Mouse (Mus musculus): Measurements from ENCODE around the gene Tmem63b. TPM values are rescaled to one million over a fixed set of nuclear protein-coding genes. Genes with fewer than 3 reads are reported as not detected.

The Tmem63b gene
- total and polyA plus RNA-seq, 3 experiments = 12.3 to 37.9 TPM; not detected in 1

DNA sequence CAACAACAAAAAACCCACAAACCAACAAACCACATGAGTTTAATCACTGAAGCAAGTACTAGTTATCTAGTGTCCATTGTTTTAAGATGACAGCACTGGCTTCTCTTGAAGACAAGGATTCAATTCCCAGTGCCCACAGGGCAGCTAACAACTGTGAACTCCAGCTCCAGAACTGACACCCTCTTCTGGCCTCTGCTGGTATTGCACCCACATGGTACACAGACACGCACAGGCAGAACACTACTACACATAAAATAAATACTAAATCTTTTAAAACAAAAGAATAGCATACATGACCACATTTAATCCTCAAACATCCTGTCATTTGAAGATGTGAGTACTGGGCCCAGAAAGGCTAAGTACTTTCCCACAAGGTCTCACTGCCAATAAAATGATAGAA is 5.1 kb downstream of the Tmem63b start:
- Histone ChIP-seq H3K4me3 (ENCODE audit: control insufficient read depth in 1 of 2, insufficient read depth in 1 of 2, low read depth in 2 of 2, low read length in 2 of 2) (no peak overlapping the region), H3K36me3 (ENCODE audit: control insufficient read depth in 1 of 2, insufficient read depth in 2 of 2, low read length in 2 of 2) (peaks cover 0 to 5% of the 10 kb centered on the region in 2 experiments), H3K27me3 (ENCODE audit: control insufficient read depth in 1 of 2, insufficient read depth in 2 of 2, low read length in 2 of 2) (no peaks in the 10 kb centered on the region), H3K27ac (ENCODE audit: control insufficient read depth, low read depth, low read length) (no peak overlapping the region), H3K9ac (ENCODE audit: control insufficient read depth, low read depth, low read length, poor library complexity, severe bottlenecking) (no peak overlapping the region), H3K9me3 (replicated peaks; ENCODE audit: insufficient read depth, low read length) (no peaks in the 10 kb centered on the region), H3K79me2 (ENCODE audit: control insufficient read depth, insufficient read depth, low read length, poor library complexity) (peaks cover 18% of the 10 kb centered on the region), H3K4me1 (ENCODE audit: control insufficient read depth in 1 of 2, insufficient read depth in 2 of 2, low read length in 2 of 2) (peaks cover 0 to 11% of the 10 kb centered on the region in 2 experiments; a peak in 2 of 4 replicates)
- no peak for TF ChIP-seq POLR2A (IDR thresholded peaks at IDR 0.05; ENCODE audit: control insufficient read depth in 1 of 2, insufficient read depth in 1 of 2, low read depth in 1 of 2, low read length in 2 of 2, poor library complexity in 1 of 2)
- no peak for TF ChIP-seq RAD21 (IDR thresholded peaks at IDR 0.05; ENCODE audit: low read depth, low read length)
- no peak for TF ChIP-seq E2F4 (IDR thresholded peaks at IDR 0.05; ENCODE audit: borderline replicate concordance, low read depth, low read length)
- no peak for TF ChIP-seq SMC3 (IDR thresholded peaks at IDR 0.05; ENCODE audit: low read depth, low read length)
- TF ChIP-seq CTCF (IDR thresholded peaks at IDR 0.05 in 2 of 3, conservative IDR thresholded peaks at IDR 0.05 in 1 of 3; ENCODE audit: control insufficient read depth in 1 of 3, insufficient read depth in 1 of 3, low read depth in 2 of 3, low read length in 3 of 3, poor library complexity in 1 of 3, severe bottlenecking in 1 of 3) = peak; percentile 52 to 69 (median 57)
- DNase-seq (ENCODE audit: low read depth, low spot score) = peak; percentile 66

- H3K27ac ChIP-seq (ENCODE audit: control insufficient read depth, low read depth, low read length) = no peak overlapping the region
Observed at GRCm38 (mm10) chr17:45680391-45680980, 6.2 kb downstream of the Tmem63b start.

DNA sequence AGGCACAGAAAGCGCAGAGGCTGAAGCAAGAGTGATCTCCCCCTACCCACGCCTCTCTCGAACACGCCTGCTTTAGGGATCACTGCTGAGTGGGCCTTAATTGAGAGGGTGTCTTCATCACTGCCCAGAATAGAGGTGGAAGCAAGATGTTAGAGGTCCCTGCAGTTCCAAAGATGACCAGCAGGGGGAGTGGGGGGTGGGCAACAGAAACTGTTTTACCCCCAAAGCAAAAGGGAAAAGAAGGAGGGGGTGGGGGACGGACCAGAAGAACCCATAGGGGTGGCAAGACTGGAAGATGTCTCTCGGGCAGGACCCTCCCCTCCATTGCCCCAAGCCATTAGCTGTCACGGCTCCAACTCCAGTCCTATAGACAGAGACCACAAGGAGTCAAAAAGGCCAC is 8.6 kb downstream of the Tmem63b start:
- Histone ChIP-seq H3K9me3 (replicated peaks; ENCODE audit: insufficient read depth, low read length) (no peaks in the 10 kb centered on the region), H3K36me3 (ENCODE audit: control insufficient read depth in 1 of 2, insufficient read depth in 2 of 2, low read length in 2 of 2) (no peaks in the 10 kb centered on the region; a peak in 2 of 4 replicates), H3K4me1 (ENCODE audit: control insufficient read depth in 1 of 2, insufficient read depth in 2 of 2, low read length in 2 of 2) (no peaks in the 10 kb centered on the region), H3K9ac (ENCODE audit: control insufficient read depth, low read depth, low read length, poor library complexity, severe bottlenecking) (no peak overlapping the region), H3K4me3 (ENCODE audit: control insufficient read depth in 1 of 2, insufficient read depth in 1 of 2, low read depth in 2 of 2, low read length in 2 of 2) (no peak overlapping the region), H3K27ac (ENCODE audit: control insufficient read depth, low read depth, low read length) (no peak overlapping the region), H3K27me3 (ENCODE audit: control insufficient read depth in 1 of 2, insufficient read depth in 2 of 2, low read length in 2 of 2) (no peaks in the 10 kb centered on the region), H3K79me2 (ENCODE audit: control insufficient read depth, insufficient read depth, low read length, poor library complexity) (no peaks in the 10 kb centered on the region; the same call in 1 of the 2 replicates)
- TF ChIP-seq KAT2A (conservative IDR thresholded peaks at IDR 0.05; ENCODE audit: low read depth, low read length) (no peak), GATA1 (IDR thresholded peaks at IDR 0.05; ENCODE audit: low read depth, low read length) (no peak), SMC3 (IDR thresholded peaks at IDR 0.05; ENCODE audit: low read depth, low read length) (peak; percentile 73), CHD2 (IDR thresholded peaks at IDR 0.05; ENCODE audit: low read length) (no peak), RAD21 (IDR thresholded peaks at IDR 0.05; ENCODE audit: low read depth, low read length) (peak; percentile 43), POLR2AphosphoS2 (IDR thresholded peaks at IDR 0.05; ENCODE audit: low read length) (no peak), CTCF (IDR thresholded peaks at IDR 0.05 in 2 of 3, conservative IDR thresholded peaks at IDR 0.05 in 1 of 3; ENCODE audit: control insufficient read depth in 1 of 3, insufficient read depth in 1 of 3, low read depth in 2 of 3, low read length in 3 of 3, poor library complexity in 1 of 3, severe bottlenecking in 1 of 3) (peak; percentile 79 to 93 (median 81)), GABPA (IDR thresholded peaks at IDR 0.05; ENCODE audit: low read depth, low read length) (no peak), MAZ (IDR thresholded peaks at IDR 0.05; ENCODE audit: low read depth, low read length) (0 out of 2 replicates have a peak, but pooled peaks have one; percentile 30), POLR2AphosphoS5 (IDR thresholded peaks at IDR 0.05; ENCODE audit: borderline replicate concordance, low read depth, low read length) (no peak), HCFC1 (IDR thresholded peaks at IDR 0.05; ENCODE audit: low read depth, low read length) (no peak), POLR2A (IDR thresholded peaks at IDR 0.05; ENCODE audit: control insufficient read depth in 1 of 2, insufficient read depth in 1 of 2, low read depth in 1 of 2, low read length in 2 of 2, poor library complexity in 1 of 2) (no peak), ZC3H11A (IDR thresholded peaks at IDR 0.05; ENCODE audit: low read depth, low read length) (peak; percentile 21; the same call in 1 of the 2 replicates)
- peak; percentile 60 for DNase-seq (ENCODE audit: low read depth, low spot score)

More at GRCm38 (mm10) chr17:45680391-45680980, 6.2 kb downstream of the Tmem63b start:
- TF ChIP-seq MYC (IDR thresholded peaks at IDR 0.05; ENCODE audit: low read depth, low read length) (no peak), E2F4 (IDR thresholded peaks at IDR 0.05; ENCODE audit: borderline replicate concordance, low read depth, low read length) (no peak), GABPA (IDR thresholded peaks at IDR 0.05; ENCODE audit: low read depth, low read length) (no peak), EP300 (IDR thresholded peaks at IDR 0.05; ENCODE audit: low read depth in 1 of 2, low read length in 2 of 2) (no peak), MAFK (IDR thresholded peaks at IDR 0.05; ENCODE audit: borderline replicate concordance, low read depth, low read length) (no peak), MYB (IDR thresholded peaks at IDR 0.05; ENCODE audit: low read depth, low read length) (no peak), USF2 (IDR thresholded peaks at IDR 0.05; ENCODE audit: borderline replicate concordance in 1 of 2, insufficient read depth in 1 of 2, low read depth in 1 of 2, low read length in 2 of 2) (no peak), GATA1 (IDR thresholded peaks at IDR 0.05; ENCODE audit: low read depth, low read length) (no peak), CHD2 (IDR thresholded peaks at IDR 0.05; ENCODE audit: low read length) (no peak), ZMIZ1 (IDR thresholded peaks at IDR 0.05; ENCODE audit: low read depth, low read length) (no peak), CTCF (IDR thresholded peaks at IDR 0.05 in 2 of 3, conservative IDR thresholded peaks at IDR 0.05 in 1 of 3; ENCODE audit: control insufficient read depth in 1 of 3, insufficient read depth in 1 of 3, low read depth in 2 of 3, low read length in 3 of 3, poor library complexity in 1 of 3, severe bottlenecking in 1 of 3) (no peak), USF1 (IDR thresholded peaks at IDR 0.05; ENCODE audit: low read depth, low read length) (no peak), NRF1 (IDR thresholded peaks at IDR 0.05; ENCODE audit: insufficient read depth, low read depth, low read length, poor library complexity, severe bottlenecking) (no peak), HCFC1 (IDR thresholded peaks at IDR 0.05; ENCODE audit: low read depth, low read length) (peak; percentile 86), KAT2A (conservative IDR thresholded peaks at IDR 0.05; ENCODE audit: low read depth, low read length) (peak; percentile 49; the same call in 1 of the 2 replicates)
- Histone ChIP-seq H3K36me3 (ENCODE audit: control insufficient read depth in 1 of 2, insufficient read depth in 2 of 2, low read length in 2 of 2) (peaks cover 0 to 5% of the 10 kb centered on the region in 2 experiments), H3K9me3 (replicated peaks; ENCODE audit: insufficient read depth, low read length) (no peaks in the 10 kb centered on the region), H3K79me2 (ENCODE audit: control insufficient read depth, insufficient read depth, low read length, poor library complexity) (peaks cover 10% of the 10 kb centered on the region), H3K4me3 (ENCODE audit: control insufficient read depth in 1 of 2, insufficient read depth in 1 of 2, low read depth in 2 of 2, low read length in 2 of 2) (no peak overlapping the region), H3K9ac (ENCODE audit: control insufficient read depth, low read depth, low read length, poor library complexity, severe bottlenecking) (no peak overlapping the region), H3K27me3 (ENCODE audit: control insufficient read depth in 1 of 2, insufficient read depth in 2 of 2, low read length in 2 of 2) (no peaks in the 10 kb centered on the region), H3K4me1 (ENCODE audit: control insufficient read depth in 1 of 2, insufficient read depth in 2 of 2, low read length in 2 of 2) (peaks cover 0 to 11% of the 10 kb centered on the region in 2 experiments; a peak in 2 of 4 replicates)
- DNase-seq (ENCODE audit: low read depth, low spot score) = no peak
